Mouse (Mus musculus) bone marrow macrophage, adult 2 months (primary cell): Measurements from ENCODE around the gene Trim13.

Experiments used
- CTCF ChIP-seq: IDR thresholded peaks from 2 replicates; pipeline ENCODE4 v1.5.1; 2012; ENCODE audit warnings: low read depth, mild to moderate bottlenecking, low read length, moderate library complexity
- POLR2A ChIP-seq: IDR thresholded peaks from 2 replicates; pipeline ENCODE4 v1.6.1; 2012; ENCODE audit warnings: mild to moderate bottlenecking, low read depth, low read length, borderline replicate concordance

- TF ChIP-seq CTCF (no peak), POLR2A (no peak)
These were observed 8.6 kb upstream of the Trim13 start for GRCm38 (mm10) chr14:61589288-61590065.
